Mouse (Mus musculus) embryonic fibroblast, embryonic 13.5 days (primary cell): ENCODE results near the gene Tgfbr1.

Experiments
- CTCF ChIP-seq: IDR thresholded peaks from 2 replicates; pipeline ENCODE4 v1.5.1; 2011; ENCODE audit warnings: mild to moderate bottlenecking, control low read depth, low read length, moderate library complexity, borderline replicate concordance; ENCODE audit not compliant: insufficient read depth
- POLR2A ChIP-seq: IDR thresholded peaks from 2 replicates; pipeline ENCODE4 v1.6.1; 2011; ENCODE audit warnings: low read depth, mild to moderate bottlenecking, control low read depth, low read length, moderate library complexity

GRCm38 (mm10) chr4:47427606-47428005, 74.6 kb downstream of the Tgfbr1 start:
- TF ChIP-seq POLR2A (no peak), CTCF (no peak)
